Mouse (Mus musculus): ENCODE results near the gene Samd13. TPM values are rescaled to one million over a fixed set of nuclear protein-coding genes. Genes with fewer than 3 reads are reported as not detected.

The Samd13 gene
- polyA plus RNA-seq, 1 experiment from 2014 or later, result 1.2 TPM

GRCm38 (mm10) chr3:146641818-146642427, 43.5 kb downstream of the Samd13 start:
- H3K27ac ChIP-seq (replicated peaks), result no peak overlapping the region
- H3K27me3 ChIP-seq, result no peaks in the 10 kb centered on the region
- no peak for ATAC-seq (ENCODE audit: insufficient number of reproducible peaks, low FRiP score, low TSS enrichment, low read depth)
- no peak overlapping the region for H3K4me3 ChIP-seq (replicated peaks)
- H3K36me3 ChIP-seq, result no peaks in the 10 kb centered on the region
- no peak overlapping the region for H3K4me2 ChIP-seq (replicated peaks)
- no peak overlapping the region for H3K9ac ChIP-seq
- 50% methylated on average over 4 of the region's 4 CpGs for WGBS
- H3K9me3 ChIP-seq (replicated peaks), result no peaks in the 10 kb centered on the region
- H3K4me1 ChIP-seq, result no peaks in the 10 kb centered on the region

- no peak overlapping the region for H3K4me3 ChIP-seq (replicated peaks)
- WGBS, result 84% methylated on average over 5 of the region's 5 CpGs
- H3K36me3 ChIP-seq, result no peaks in the 10 kb centered on the region
- H3K4me1 ChIP-seq, result no peaks in the 10 kb centered on the region
- no peak overlapping the region for H3K27ac ChIP-seq (replicated peaks)
- no peak overlapping the region for H3K4me2 ChIP-seq (replicated peaks)
- H3K9ac ChIP-seq, result no peak overlapping the region
- H3K9me3 ChIP-seq (replicated peaks), result no peaks in the 10 kb centered on the region
- H3K27me3 ChIP-seq, result no peaks in the 10 kb centered on the region
- ATAC-seq (ENCODE audit: insufficient number of reproducible peaks, low FRiP score, low TSS enrichment, low read depth), result no peak
These were observed 52.9 kb downstream of the Samd13 start for GRCm38 (mm10) chr3:146632506-146632905.

GRCm38 (mm10) chr3:146628227-146628982, 57.0 kb downstream of the Samd13 start:
- Histone ChIP-seq H3K36me3 (no peaks in the 10 kb centered on the region), H3K27me3 (no peaks in the 10 kb centered on the region), H3K9ac (no peak overlapping the region), H3K4me1 (no peaks in the 10 kb centered on the region), H3K9me3 (replicated peaks) (no peaks in the 10 kb centered on the region), H3K4me2 (replicated peaks) (no peak overlapping the region), H3K27ac (replicated peaks) (no peak overlapping the region), H3K4me3 (replicated peaks) (no peak overlapping the region)
- ATAC-seq (ENCODE audit: insufficient number of reproducible peaks, low FRiP score, low TSS enrichment, low read depth), result no peak
- WGBS, result 59% methylated on average over 8 of the region's 8 CpGs

- ATAC-seq (ENCODE audit: insufficient number of reproducible peaks, low FRiP score, low TSS enrichment, low read depth), result no peak
- Histone ChIP-seq H3K9ac (no peak overlapping the region), H3K4me2 (replicated peaks) (no peak overlapping the region), H3K27me3 (no peaks in the 10 kb centered on the region), H3K4me1 (no peaks in the 10 kb centered on the region), H3K27ac (replicated peaks) (no peak overlapping the region), H3K36me3 (no peaks in the 10 kb centered on the region), H3K9me3 (replicated peaks) (no peaks in the 10 kb centered on the region), H3K4me3 (replicated peaks) (no peak overlapping the region)
- 81% methylated on average over 4 of the region's 4 CpGs for WGBS
These were observed 59.6 kb downstream of the Samd13 start for GRCm38 (mm10) chr3:146625766-146626165.

- ATAC-seq (ENCODE audit: insufficient number of reproducible peaks, low FRiP score, low TSS enrichment, low read depth), result no peak
- Histone ChIP-seq H3K27me3 (no peaks in the 10 kb centered on the region), H3K4me2 (replicated peaks) (no peak overlapping the region), H3K36me3 (no peaks in the 10 kb centered on the region), H3K4me3 (replicated peaks) (no peak overlapping the region), H3K9me3 (replicated peaks) (no peaks in the 10 kb centered on the region), H3K27ac (replicated peaks) (no peak overlapping the region), H3K4me1 (no peaks in the 10 kb centered on the region), H3K9ac (no peak overlapping the region)
- 83% methylated on average over 11 of the region's 11 CpGs for WGBS
These were observed 63.4 kb downstream of the Samd13 start for GRCm38 (mm10) chr3:146621966-146622365.

- no peak overlapping the region for H3K9ac ChIP-seq
These were observed 64.7 kb downstream of the Samd13 start for GRCm38 (mm10) chr3:146620555-146621249.

GRCm38 (mm10) chr3:146620101-146620500, 65.3 kb downstream of the Samd13 start:
- no peak overlapping the region for H3K4me2 ChIP-seq (replicated peaks)

More at GRCm38 (mm10) chr3:146620555-146621249, 64.7 kb downstream of the Samd13 start:
- no peak for ATAC-seq (ENCODE audit: insufficient number of reproducible peaks, low FRiP score, low TSS enrichment, low read depth)
- Histone ChIP-seq H3K9me3 (replicated peaks) (no peaks in the 10 kb centered on the region), H3K4me3 (replicated peaks) (no peak overlapping the region), H3K27ac (replicated peaks) (no peak overlapping the region), H3K27me3 (no peaks in the 10 kb centered on the region), H3K36me3 (no peaks in the 10 kb centered on the region), H3K4me2 (replicated peaks) (no peak overlapping the region), H3K4me1 (no peaks in the 10 kb centered on the region)
- 85% methylated on average over 14 of the region's 14 CpGs for WGBS

GRCm38 (mm10) chr3:146618357-146618756, 67.0 kb downstream of the Samd13 start:
- H3K27me3 ChIP-seq, result no peaks in the 10 kb centered on the region
- no peaks in the 10 kb centered on the region for H3K36me3 ChIP-seq
- no peak overlapping the region for H3K9ac ChIP-seq
- H3K4me2 ChIP-seq (replicated peaks), result no peak overlapping the region
- H3K27ac ChIP-seq (replicated peaks), result no peak overlapping the region
- H3K4me1 ChIP-seq, result no peaks in the 10 kb centered on the region
- no peaks in the 10 kb centered on the region for H3K9me3 ChIP-seq (replicated peaks)
- ATAC-seq (ENCODE audit: insufficient number of reproducible peaks, low FRiP score, low TSS enrichment, low read depth), result no peak
- H3K4me3 ChIP-seq (replicated peaks), result no peak overlapping the region
- 76% methylated on average over 4 of the region's 4 CpGs for WGBS

More at GRCm38 (mm10) chr3:146620101-146620500, 65.3 kb downstream of the Samd13 start:
- H3K27me3 ChIP-seq, result no peaks in the 10 kb centered on the region
- H3K9me3 ChIP-seq (replicated peaks), result no peaks in the 10 kb centered on the region
- no peak overlapping the region for H3K27ac ChIP-seq (replicated peaks)
- no peak overlapping the region for H3K9ac ChIP-seq
- 83% methylated on average over 10 of the region's 10 CpGs for WGBS
- H3K4me3 ChIP-seq (replicated peaks), result no peak overlapping the region
- no peaks in the 10 kb centered on the region for H3K4me1 ChIP-seq
- no peaks in the 10 kb centered on the region for H3K36me3 ChIP-seq
- no peak for ATAC-seq (ENCODE audit: insufficient number of reproducible peaks, low FRiP score, low TSS enrichment, low read depth)

- Histone ChIP-seq H3K27ac (replicated peaks) (no peak overlapping the region), H3K4me2 (replicated peaks) (no peak overlapping the region), H3K36me3 (no peaks in the 10 kb centered on the region), H3K9me3 (replicated peaks) (no peaks in the 10 kb centered on the region), H3K27me3 (no peaks in the 10 kb centered on the region), H3K9ac (no peak overlapping the region), H3K4me1 (no peaks in the 10 kb centered on the region), H3K4me3 (replicated peaks) (no peak overlapping the region)
- no peak for ATAC-seq (ENCODE audit: insufficient number of reproducible peaks, low FRiP score, low TSS enrichment, low read depth)
These were observed 67.4 kb downstream of the Samd13 start for GRCm38 (mm10) chr3:146617946-146618345.

- Histone ChIP-seq H3K9ac (no peak overlapping the region), H3K4me3 (replicated peaks) (no peak overlapping the region), H3K9me3 (replicated peaks) (no peaks in the 10 kb centered on the region), H3K36me3 (no peaks in the 10 kb centered on the region), H3K27ac (replicated peaks) (no peak overlapping the region), H3K27me3 (no peaks in the 10 kb centered on the region), H3K4me2 (replicated peaks) (no peak overlapping the region), H3K4me1 (no peaks in the 10 kb centered on the region)
- no peak for ATAC-seq (ENCODE audit: insufficient number of reproducible peaks, low FRiP score, low TSS enrichment, low read depth)
- 69% methylated on average over 5 of the region's 5 CpGs for WGBS
These were observed 68.7 kb downstream of the Samd13 start for GRCm38 (mm10) chr3:146616533-146617283.

GRCm38 (mm10) chr3:146615496-146615895, 69.9 kb downstream of the Samd13 start, which contains the start of gene Dnase2b:
TSS of gene Dnase2b (minus strand) at chr3:146615596.
- WGBS, result 93% methylated on average over 4 of the region's 4 CpGs

More at GRCm38 (mm10) chr3:146615496-146615895, 69.9 kb downstream of the Samd13 start, which contains the start of gene Dnase2b:
- no peak for ATAC-seq (ENCODE audit: insufficient number of reproducible peaks, low FRiP score, low TSS enrichment, low read depth)
- no peaks in the 10 kb centered on the region for H3K36me3 ChIP-seq
- H3K9ac ChIP-seq, result no peak within 1 kb of the TSS
- no peak within 1 kb of the TSS for H3K4me3 ChIP-seq (replicated peaks)
- H3K9me3 ChIP-seq (replicated peaks), result no peaks in the 10 kb centered on the region
- no peaks in the 10 kb centered on the region for H3K4me1 ChIP-seq
- H3K4me2 ChIP-seq (replicated peaks), result no peak within 1 kb of the TSS
- H3K27me3 ChIP-seq, result no peaks in the 10 kb centered on the region
- H3K27ac ChIP-seq (replicated peaks), result no peak within 1 kb of the TSS

All from embryonic facial prominence, embryonic 15.5 days (tissue).